Mouse (Mus musculus) megakaryocyte, embryonic 14.5 days (primary cell): ENCODE results near the gene Ptpn1.

Source experiments
- FLI1 ChIP-seq: IDR thresholded peaks from 2 replicates; pipeline ENCODE4 v1.6.1; 2012; ENCODE audit warnings: low read length, inconsistent platforms, mixed read lengths
- GATA1 ChIP-seq: IDR thresholded peaks from 3 replicates; pipeline ENCODE4 v1.6.1; 2012; ENCODE audit warnings: mixed read lengths, low read length, inconsistent platforms, borderline replicate concordance

DNA sequence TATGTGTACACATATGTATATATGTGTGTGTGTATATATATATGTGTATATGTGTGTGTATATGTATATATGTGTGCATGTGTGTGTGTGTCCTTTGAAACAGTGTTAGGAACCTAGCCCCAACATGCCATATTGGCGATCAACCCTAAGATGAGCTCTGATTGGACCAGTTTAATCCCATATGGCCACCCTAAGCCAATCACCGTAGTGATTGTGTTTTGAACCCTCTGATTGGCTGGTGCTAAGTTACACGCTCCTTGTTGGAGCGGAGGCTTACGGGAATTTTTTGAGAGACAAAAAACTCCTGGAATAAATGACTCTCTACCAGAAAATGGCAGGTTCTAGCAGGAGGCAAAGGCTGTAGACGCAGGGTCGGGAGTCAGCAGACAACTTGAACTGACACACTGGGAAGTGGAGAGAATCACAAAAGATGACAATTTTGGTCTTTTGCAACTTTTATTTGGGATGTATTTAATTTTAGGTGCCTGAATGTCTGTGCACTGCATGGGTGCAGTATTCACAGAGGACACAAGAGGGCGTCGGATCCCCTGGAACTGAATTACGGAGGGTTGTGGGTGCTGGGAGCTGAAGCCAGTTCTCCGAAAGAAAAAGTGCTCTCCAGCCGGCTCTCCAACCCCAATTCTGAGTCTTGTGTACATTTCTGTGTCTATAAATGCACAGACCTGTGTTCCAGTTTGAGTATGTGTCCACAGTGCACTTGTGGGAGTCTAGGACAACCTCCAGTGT is 27.1 kb upstream of the Ptpn1 start:
- TF ChIP-seq GATA1 (no peak), FLI1 (no peak)
